Mouse (Mus musculus) hindbrain, postnatal 0 days (tissue): ENCODE results near the gene Kcna6. TPM values are rescaled to one million over a fixed set of nuclear protein-coding genes. Genes with fewer than 3 reads are reported as not detected.
A peak's percentile ranks its signal among the peaks of the same experiment; 100 is the strongest.

ENCODE experiments used
- ATAC-seq: fragments of 200-750 bp; cut with Nextera tagmentation; 2 replicates; pipeline ENCODE4 v1.8.0; 2017; ENCODE audit warnings: mild to moderate bottlenecking, moderate TSS enrichment, moderate library complexity
- DNase-seq: peaks from one replicate; pipeline ENCODE4 v3.0.0-alpha.2; 2015; ENCODE audit warnings: low spot score
- H3K27ac ChIP-seq: fragments of 300-500 bp; sonication (generic); 2 replicates; pipeline ENCODE4 v1.5.1; 2014; ENCODE audit warnings: mild to moderate bottlenecking
- H3K27me3 ChIP-seq: fragments of 300-500 bp; sonication (generic); 2 replicates; pipeline ENCODE4 v1.6.1; 2014; ENCODE audit warnings: low read length, mixed read lengths; ENCODE audit not compliant: insufficient read depth
- H3K36me3 ChIP-seq: fragments of 300-500 bp; sonication (generic); 2 replicates; pipeline ENCODE4 v1.6.1; 2014; ENCODE audit warnings: low read length, mixed read lengths; ENCODE audit not compliant: insufficient read depth
- H3K4me1 ChIP-seq: fragments of 300-500 bp; sonication (generic); 2 replicates; pipeline ENCODE4 v1.6.1; 2014; ENCODE audit warnings: antibody characterized with exemption, low read length, mixed read lengths; ENCODE audit not compliant: insufficient read depth
- H3K4me2 ChIP-seq: fragments of 300-500 bp; sonication (generic); 2 replicates; pipeline ENCODE4 v1.6.1; 2014; ENCODE audit warnings: low read depth, mild to moderate bottlenecking, low read length, moderate library complexity, mixed read lengths
- H3K4me3 ChIP-seq: fragments of 300-500 bp; sonication (generic); 2 replicates; pipeline ENCODE4 v1.5.1; 2014; ENCODE audit warnings: low read length
- H3K9ac ChIP-seq: fragments of 300-500 bp; sonication (generic); replicated peaks from 2 replicates; pipeline ENCODE4 v1.6.1; 2014; ENCODE audit warnings: mild to moderate bottlenecking, low read length, moderate library complexity, mixed read lengths
- H3K9me3 ChIP-seq: fragments of 300-500 bp; sonication (generic); 2 replicates; pipeline ENCODE4 v1.6.1; 2016; ENCODE audit warnings: low read length, mixed read lengths
- CTCF ChIP-seq: IDR thresholded peaks from 2 replicates; pipeline ENCODE4 v1.5.1; 2016; ENCODE audit warnings: antibody characterized with exemption, control low read depth, low read depth
- WGBS: fragments of 180-500 bp; shearing (Covaris S2); extraction: QIAGEN DNeasy Blood & Tissue Kit; methylation state at CpG from one replicate; pipeline ENCODE4 v1.1.7; 2014; 5-methylcytosine and 5-hydroxymethylcytosine counted together
- polyA plus RNA-seq: library from polyadenylated mRNA; unstranded; fragments of >200 nt; fragmentation: Nextera tagmentation; extraction: Ambion mirVana; gene quantifications from 2 replicates; pipeline ENCODE4 v1.2.1, GENCODE M21; 2015
- total RNA-seq: library from RNA; depleted of rRNA; stranded (reverse); fragments of >200 nt; gene quantifications from 2 replicates; pipeline ENCODE4 v1.2.3, GENCODE M21; 2014

Kcna6 gene
- total and polyA plus RNA-seq, 2 experiments from 2014 or later: 23.6 to 67.5 TPM

GRCm38 (mm10) chr6:126704430-126704829 lies 36.0 kb downstream of the Kcna6 start:
- DNase-seq (peak; percentile 83), ATAC-seq (0 out of 2 replicates have a peak, but pooled peaks have one; percentile 22)
- H3K4me3 ChIP-seq: no peak overlapping the region
- peaks cover 3% of the 10 kb centered on the region; the same call in 1 of the 2 replicates for H3K4me1 ChIP-seq
- H3K36me3 ChIP-seq: peaks cover 11% of the 10 kb centered on the region
- no peak overlapping the region for H3K4me2 ChIP-seq
- WGBS: 31% methylated on average over 4 of the region's 4 CpGs
- no peak overlapping the region for H3K9ac ChIP-seq
- no peaks in the 10 kb centered on the region for H3K9me3 ChIP-seq
- no peak overlapping the region for H3K27ac ChIP-seq
- no peaks in the 10 kb centered on the region for H3K27me3 ChIP-seq
- peak; percentile 75 for TF ChIP-seq CTCF

- Histone ChIP-seq H3K9ac (0 out of 2 replicates have a peak overlapping the region, but pooled peaks have one; percentile 30), H3K27ac (no peak overlapping the region), H3K9me3 (no peaks in the 10 kb centered on the region), H3K4me3 (no peak overlapping the region), H3K36me3 (peaks cover 1% of the 10 kb centered on the region; the same call in 1 of the 2 replicates), H3K4me1 (peaks cover 3% of the 10 kb centered on the region; the same call in 1 of the 2 replicates), H3K4me2 (peak overlapping the region; percentile 49), H3K27me3 (no peaks in the 10 kb centered on the region)
- peak; percentile 95 for TF ChIP-seq CTCF
- DNase-seq (peak; percentile 93), ATAC-seq (peak; percentile 75)
- whole genome bisulfite sequencing: 3% methylated on average over 12 of the region's 12 CpGs
These were observed 38.4 kb downstream of the Kcna6 start for GRCm38 (mm10) chr6:126702116-126702515.

GRCm38 (mm10) chr6:126701196-126701595 lies 39.3 kb downstream of the Kcna6 start:
- no peak for DNase-seq
- H3K4me2 ChIP-seq: no peak overlapping the region

GRCm38 (mm10) chr6:126699995-126700394 lies 40.5 kb downstream of the Kcna6 start:
- 66% methylated on average over 5 of the region's 5 CpGs for WGBS
- ATAC-seq: no peak

More at GRCm38 (mm10) chr6:126701196-126701595, 39.3 kb downstream of the Kcna6 start:
- H3K4me3 ChIP-seq: no peak overlapping the region
- peaks cover 3% of the 10 kb centered on the region; the same call in 1 of the 2 replicates for H3K4me1 ChIP-seq
- H3K36me3 ChIP-seq: no peaks in the 10 kb centered on the region
- TF ChIP-seq CTCF: no peak
- no peaks in the 10 kb centered on the region for H3K27me3 ChIP-seq
- no peak for ATAC-seq
- H3K9me3 ChIP-seq: no peaks in the 10 kb centered on the region
- H3K9ac ChIP-seq: no peak overlapping the region
- H3K27ac ChIP-seq: no peak overlapping the region
- 74% methylated on average over 23 of the region's 23 CpGs for WGBS

GRCm38 (mm10) chr6:126687120-126687519 lies 53.4 kb downstream of the Kcna6 start:
- Histone ChIP-seq H3K4me2 (no peak overlapping the region), H3K9me3 (0 out of 2 replicates have a peak, but pooled peaks cover 3% of the 10 kb centered on the region), H3K36me3 (no peaks in the 10 kb centered on the region), H3K4me1 (no peaks in the 10 kb centered on the region), H3K27ac (no peak overlapping the region), H3K9ac (no peak overlapping the region), H3K4me3 (no peak overlapping the region), H3K27me3 (no peaks in the 10 kb centered on the region)
- DNase-seq (no peak), ATAC-seq (no peak; the same call in 1 of the 2 replicates)
- TF ChIP-seq CTCF: no peak
- 72% methylated on average over 4 of the region's 4 CpGs for WGBS

More at GRCm38 (mm10) chr6:126699995-126700394, 40.5 kb downstream of the Kcna6 start:
- no peak for TF ChIP-seq CTCF
- no peak for DNase-seq
- Histone ChIP-seq H3K4me1 (peaks cover 3% of the 10 kb centered on the region; the same call in 1 of the 2 replicates), H3K9me3 (no peaks in the 10 kb centered on the region), H3K36me3 (no peaks in the 10 kb centered on the region), H3K9ac (no peak overlapping the region), H3K4me2 (no peak overlapping the region), H3K4me3 (no peak overlapping the region), H3K27me3 (no peaks in the 10 kb centered on the region), H3K27ac (no peak overlapping the region)

GRCm38 (mm10) chr6:126685135-126685534 lies 55.3 kb downstream of the Kcna6 start:
- 71% methylated on average over 3 of the region's 3 CpGs for WGBS
- no peaks in the 10 kb centered on the region for H3K27me3 ChIP-seq
- no peak for DNase-seq
- H3K4me1 ChIP-seq: no peaks in the 10 kb centered on the region
- no peak overlapping the region for H3K4me3 ChIP-seq
- ATAC-seq: no peak
- no peak overlapping the region for H3K9ac ChIP-seq
- H3K9me3 ChIP-seq: no peaks in the 10 kb centered on the region
- H3K4me2 ChIP-seq: no peak overlapping the region
- no peaks in the 10 kb centered on the region for H3K36me3 ChIP-seq
- H3K27ac ChIP-seq: no peak overlapping the region
- no peak for TF ChIP-seq CTCF

GRCm38 (mm10) chr6:126678961-126679360 lies 61.5 kb downstream of the Kcna6 start:
- H3K4me1 ChIP-seq: no peaks in the 10 kb centered on the region
- H3K27me3 ChIP-seq: no peaks in the 10 kb centered on the region
- no peak overlapping the region for H3K4me2 ChIP-seq
- peak; percentile 74 for TF ChIP-seq CTCF
- DNase-seq (peak; percentile 50), ATAC-seq (no peak)
- no peaks in the 10 kb centered on the region for H3K36me3 ChIP-seq
- 64% methylated on average over 7 of the region's 7 CpGs for WGBS
- no peaks in the 10 kb centered on the region for H3K9me3 ChIP-seq
- no peak overlapping the region for H3K9ac ChIP-seq
- H3K27ac ChIP-seq: no peak overlapping the region
- H3K4me3 ChIP-seq: no peak overlapping the region
